Mouse (Mus musculus): ENCODE measurements around the gene Chchd6. TPM values are rescaled to one million over a fixed set of nuclear protein-coding genes. Genes with fewer than 3 reads are reported as not detected.
A peak's percentile ranks its signal among the peaks of the same experiment; 100 is the strongest.

Chchd6 gene
- total RNA-seq, 2 experiments from 2014 or later = 75.9 to 79.0 TPM

GRCm38 (mm10) chr6:89347792-89348191 is 247.7 kb downstream of the Chchd6 start:
- H3K4me3 ChIP-seq = no peak overlapping the region
- no peak for DNase-seq (ENCODE audit: extremely low spot score in 1 of 2, low spot score in 2 of 2)
- TF ChIP-seq CTCF (IDR thresholded peaks at IDR 0.05) = no peak
- intact Hi-C loops (cut with DNase I) = no loop called here
- no peak overlapping the region for H3K27ac ChIP-seq

- Histone ChIP-seq H3K4me3 (no peak overlapping the region), H3K27ac (no peak overlapping the region)
- no peak for DNase-seq (ENCODE audit: extremely low spot score in 1 of 2, low spot score in 2 of 2)
- TF ChIP-seq CTCF (IDR thresholded peaks at IDR 0.05) = no peak
- intact Hi-C loops (cut with DNase I) = no loop called here
These were observed 249.6 kb downstream of the Chchd6 start for GRCm38 (mm10) chr6:89345855-89346254.

GRCm38 (mm10) chr6:89345486-89345785 is 250.0 kb downstream of the Chchd6 start:
- intact Hi-C loops (cut with DNase I) = no loop called here
- TF ChIP-seq CTCF (IDR thresholded peaks at IDR 0.05) = no peak
- DNase-seq (ENCODE audit: extremely low spot score in 1 of 2, low spot score in 2 of 2) = no peak
- Histone ChIP-seq H3K4me3 (no peak overlapping the region), H3K27ac (peak overlapping the region; percentile 51)

GRCm38 (mm10) chr6:89344613-89345485 is 250.6 kb downstream of the Chchd6 start:
- no peak for DNase-seq (ENCODE audit: extremely low spot score in 1 of 2, low spot score in 2 of 2)
- intact Hi-C loops (cut with DNase I) = no loop called here

DNA sequence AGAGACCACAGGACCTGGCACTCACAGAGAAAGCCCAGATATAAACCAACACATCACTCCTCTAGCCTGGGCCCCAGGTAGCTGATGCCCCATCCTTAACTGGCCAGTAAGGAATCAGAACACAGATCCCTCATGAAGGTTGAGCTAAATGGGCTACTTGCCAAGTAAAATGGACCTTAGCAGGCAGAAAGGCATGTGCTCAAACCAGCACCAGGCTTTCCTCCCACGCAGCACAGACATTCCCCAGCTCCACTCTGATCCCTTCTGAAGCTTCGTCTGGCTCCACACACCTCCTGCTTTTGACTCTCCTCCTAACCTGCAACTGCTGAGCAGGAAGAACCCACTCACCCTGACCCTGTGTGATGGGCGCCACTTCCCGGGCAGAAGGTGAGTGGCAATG is 253.5 kb downstream of the Chchd6 start:
- no peak for TF ChIP-seq CTCF (IDR thresholded peaks at IDR 0.05)
- Histone ChIP-seq H3K27ac (no peak overlapping the region), H3K4me3 (no peak overlapping the region)
- intact Hi-C loops (cut with DNase I) = no loop called here
- no peak for DNase-seq (ENCODE audit: extremely low spot score in 1 of 2, low spot score in 2 of 2)

More at GRCm38 (mm10) chr6:89344613-89345485, 250.6 kb downstream of the Chchd6 start:
- Histone ChIP-seq H3K27ac (peak overlapping the region; percentile 51), H3K4me3 (no peak overlapping the region)
- TF ChIP-seq CTCF (IDR thresholded peaks at IDR 0.05) = no peak

DNA sequence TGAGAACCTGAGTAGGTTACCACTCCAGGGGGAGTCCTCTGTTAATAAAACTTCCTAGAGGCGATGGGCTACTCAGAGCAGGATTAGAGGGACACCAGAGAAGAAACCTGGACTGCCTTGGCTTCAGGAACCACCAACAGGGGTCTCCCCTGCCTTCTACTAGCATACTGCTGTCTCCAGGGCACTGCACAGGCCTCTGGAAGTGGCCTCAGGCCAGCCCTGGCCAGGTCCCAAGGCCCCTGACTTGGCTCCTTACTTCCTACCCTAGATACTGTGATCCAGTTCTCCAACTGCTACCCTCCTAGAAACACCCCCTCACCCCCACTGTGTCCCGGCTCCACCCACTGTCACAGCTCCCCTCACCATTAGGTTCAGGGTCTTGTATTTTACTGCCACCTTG is 256.0 kb downstream of the Chchd6 start:
- peak in 1 of 2 experiments; percentile 58 for DNase-seq (ENCODE audit: extremely low spot score in 1 of 2, low spot score in 2 of 2)
- no peak overlapping the region for H3K27ac ChIP-seq
- H3K4me3 ChIP-seq = no peak overlapping the region
- peak; percentile 30; the same call in 1 of the 2 replicates for TF ChIP-seq CTCF (IDR thresholded peaks at IDR 0.05)
- intact Hi-C loops (cut with DNase I) = loop anchor here (5.0 kb wide), 1 partner anchor 102 kb away; no protein-coding TSS in a partner anchor

GRCm38 (mm10) chr6:89338733-89339132 is 256.7 kb downstream of the Chchd6 start:
- intact Hi-C loops (cut with DNase I) = loop anchor here (5.0 kb wide), 1 partner anchor 101 kb away; no protein-coding TSS in a partner anchor
- H3K27ac ChIP-seq = no peak overlapping the region
- H3K4me3 ChIP-seq = no peak overlapping the region
- no peak for TF ChIP-seq CTCF (IDR thresholded peaks at IDR 0.05)
- no peak for DNase-seq (ENCODE audit: extremely low spot score in 1 of 2, low spot score in 2 of 2)

DNA sequence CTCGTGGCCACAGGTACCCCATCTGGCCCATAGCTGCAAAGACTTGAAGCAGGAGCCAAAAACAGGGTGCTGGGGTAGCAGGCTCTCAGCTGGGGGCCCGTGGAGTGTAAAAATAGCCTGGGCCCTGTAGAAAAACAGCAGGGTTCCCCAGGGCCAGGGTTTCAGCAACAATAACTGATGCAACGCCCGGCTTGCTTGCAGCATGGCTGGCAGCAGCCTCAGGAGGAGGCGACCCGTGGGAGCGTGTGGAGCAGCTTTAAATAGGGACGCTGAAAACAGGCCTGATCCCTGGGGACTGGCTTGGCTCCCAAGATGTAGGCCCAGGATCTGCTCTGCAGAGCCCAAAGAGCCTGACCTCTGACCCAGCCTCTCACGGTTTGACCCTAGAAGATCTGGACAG is 257.9 kb downstream of the Chchd6 start:
- intact Hi-C loops (cut with DNase I) = loop anchor here (5.0 kb wide), 1 partner anchor 100 kb away; no protein-coding TSS in a partner anchor

GRCm38 (mm10) chr6:89333964-89334702 is 261.3 kb downstream of the Chchd6 start:
- DNase-seq (ENCODE audit: extremely low spot score in 1 of 2, low spot score in 2 of 2) = peak in 1 of 2 experiments; percentile 36
- no peak for TF ChIP-seq CTCF (IDR thresholded peaks at IDR 0.05)
- intact Hi-C loops (cut with DNase I) = no loop called here
- no peak overlapping the region for H3K27ac ChIP-seq
- no peak overlapping the region for H3K4me3 ChIP-seq

More for the DNA sequence above, 257.9 kb downstream of the Chchd6 start:
- Histone ChIP-seq H3K4me3 (no peak overlapping the region), H3K27ac (no peak overlapping the region; the same call in 1 of the 2 replicates)
- peak in 1 of 2 experiments; percentile 44 for DNase-seq (ENCODE audit: extremely low spot score in 1 of 2, low spot score in 2 of 2)
- no peak for TF ChIP-seq CTCF (IDR thresholded peaks at IDR 0.05)

Other genes starting within 250 kb of the Chchd6 start
- 10 to 100 TPM; 61.8 to 70.3 TPM for gene Plxna1, start 233.0 kb downstream of the Chchd6 start, total RNA-seq (2021)
- 1 to 10 TPM; 3.6 to 4.4 TPM for gene Txnrd3, start 48.3 kb upstream of the Chchd6 start, total RNA-seq (2021)
- not detected for gene Vmn1r40, start 111.9 kb upstream of the Chchd6 start, total RNA-seq (2021)
- not detected for gene Vmn1r41, start 145.1 kb upstream of the Chchd6 start, total RNA-seq (2021)

Data from left cerebral cortex, adult 2 months (tissue).